Mouse (Mus musculus): ENCODE measurements at regions not wholly inside any gene's neighbourhood (a gene's known extent, or its start where the extent isn't known, plus 50 kb on each side); places are given as distances from the start of the nearest gene placed in this dataset.

DNA sequence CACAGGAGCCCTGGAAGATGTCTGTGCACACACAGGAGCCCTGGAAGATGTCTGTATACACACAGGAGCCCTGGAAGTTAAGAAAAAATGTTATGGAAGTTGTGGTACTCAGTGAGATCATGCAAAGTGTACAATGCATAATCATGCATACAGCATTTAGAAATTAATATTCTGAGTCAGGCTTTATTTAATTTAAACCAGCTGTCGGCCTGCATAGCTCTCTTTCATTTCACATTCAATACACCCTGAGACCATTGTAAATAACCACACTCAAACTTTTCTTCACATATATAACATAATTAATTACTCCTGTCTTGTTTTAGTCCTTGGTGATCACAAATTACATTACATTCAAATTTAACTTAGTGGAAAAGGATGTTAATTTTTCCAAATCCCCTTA lies 190.4 kb downstream of the Thbs2 start:
- ATAC-seq (replicated peaks; ENCODE audit: low FRiP score, low TSS enrichment, low read depth) (no peak), DNase-seq (ENCODE audit: low spot score) (no peak)
- no peak overlapping the region for H3K4me3 ChIP-seq (ENCODE audit: low read depth, low read length)
- 44% methylated on average over 1 of the region's 1 CpGs for WGBS
- H3K27ac ChIP-seq (ENCODE audit: low read depth), result no peak overlapping the region
- H3K9ac ChIP-seq (ENCODE audit: low read length), result no peak overlapping the region
- no peak overlapping the region for H3K4me2 ChIP-seq (ENCODE audit: low read length)
- no peaks in the 10 kb centered on the region for H3K27me3 ChIP-seq (replicated peaks; ENCODE audit: control insufficient read depth, insufficient read depth, low read length)
- no peaks in the 10 kb centered on the region for H3K9me3 ChIP-seq (ENCODE audit: control insufficient read depth, low read length)
- no peaks in the 10 kb centered on the region for H3K36me3 ChIP-seq (ENCODE audit: control insufficient read depth, insufficient read depth, low read length)
- no peaks in the 10 kb centered on the region for H3K4me1 ChIP-seq (replicated peaks; ENCODE audit: control insufficient read depth, insufficient read depth, low read length)

DNA sequence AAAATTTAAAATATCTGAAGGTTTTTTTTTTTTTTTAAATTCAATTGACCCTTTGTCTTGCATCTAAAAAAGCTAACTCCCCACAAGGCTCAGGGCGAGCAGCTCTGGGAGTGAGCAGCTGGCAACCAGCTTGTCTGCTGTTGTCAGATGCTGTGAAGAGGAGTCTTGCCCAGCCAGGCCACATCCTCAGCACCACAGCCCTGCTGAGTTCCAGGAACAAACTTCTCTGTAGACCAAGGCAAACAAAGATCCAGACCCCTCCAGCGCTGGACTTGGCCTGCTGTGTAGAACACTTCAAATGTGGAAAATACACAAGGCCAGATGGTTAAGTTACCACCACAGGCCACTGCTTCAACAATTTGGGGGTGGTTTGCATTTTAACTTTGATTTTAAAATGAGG lies 192.7 kb downstream of the Thbs2 start:
- H3K36me3 ChIP-seq (ENCODE audit: control insufficient read depth, insufficient read depth, low read length), result no peaks in the 10 kb centered on the region
- ATAC-seq (replicated peaks; ENCODE audit: low FRiP score, low TSS enrichment, low read depth), result no peak
- no peak overlapping the region for H3K9ac ChIP-seq (ENCODE audit: low read length)
- no peak overlapping the region for H3K4me3 ChIP-seq (ENCODE audit: low read depth, low read length)
- no peaks in the 10 kb centered on the region for H3K9me3 ChIP-seq (ENCODE audit: control insufficient read depth, low read length)
- no peak overlapping the region for H3K4me2 ChIP-seq (ENCODE audit: low read length)
- no peak for DNase-seq (ENCODE audit: low spot score)
- H3K4me1 ChIP-seq (replicated peaks; ENCODE audit: control insufficient read depth, insufficient read depth, low read length), result peaks cover 8% of the 10 kb centered on the region; the same call in 1 of the 2 replicates
- 88% methylated on average over 2 of the region's 2 CpGs for WGBS
- H3K27me3 ChIP-seq (replicated peaks; ENCODE audit: control insufficient read depth, insufficient read depth, low read length), result no peaks in the 10 kb centered on the region
- no peak overlapping the region for H3K27ac ChIP-seq (ENCODE audit: low read depth)

DNA sequence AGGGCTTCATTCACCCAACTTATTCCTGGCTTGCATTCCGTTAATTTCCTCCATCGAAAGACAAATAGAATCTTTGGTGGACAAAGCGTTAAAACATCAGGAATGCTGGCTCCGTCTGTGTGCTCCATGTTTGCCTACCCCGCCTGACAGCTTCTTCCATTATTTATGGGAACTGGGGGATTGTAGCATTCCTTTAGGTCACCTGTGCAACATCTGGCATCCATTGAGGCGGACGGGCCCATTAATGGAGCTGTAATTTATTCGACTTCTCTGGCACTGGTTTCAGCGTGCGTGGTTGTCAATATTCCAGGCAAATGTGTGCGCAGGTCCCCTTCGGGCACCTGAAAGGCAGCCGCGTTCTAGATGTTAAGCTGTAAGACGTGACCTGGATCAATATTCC lies 196.9 kb downstream of the Thbs2 start:
- ATAC-seq (replicated peaks; ENCODE audit: low FRiP score, low TSS enrichment, low read depth), result no peak
- 36% methylated on average over 15 of the region's 15 CpGs for WGBS
- Histone ChIP-seq H3K36me3 (ENCODE audit: control insufficient read depth, insufficient read depth, low read length) (no peaks in the 10 kb centered on the region), H3K9ac (ENCODE audit: low read length) (no peak overlapping the region), H3K9me3 (ENCODE audit: control insufficient read depth, low read length) (no peaks in the 10 kb centered on the region), H3K27ac (ENCODE audit: low read depth) (no peak overlapping the region), H3K4me1 (replicated peaks; ENCODE audit: control insufficient read depth, insufficient read depth, low read length) (peaks cover 8% of the 10 kb centered on the region; the same call in 1 of the 2 replicates), H3K4me2 (ENCODE audit: low read length) (no peak overlapping the region; the same call in 1 of the 2 replicates), H3K4me3 (ENCODE audit: low read depth, low read length) (no peak overlapping the region), H3K27me3 (replicated peaks; ENCODE audit: control insufficient read depth, insufficient read depth, low read length) (no peaks in the 10 kb centered on the region)
- DNase-seq (ENCODE audit: low spot score), result no peak

DNA sequence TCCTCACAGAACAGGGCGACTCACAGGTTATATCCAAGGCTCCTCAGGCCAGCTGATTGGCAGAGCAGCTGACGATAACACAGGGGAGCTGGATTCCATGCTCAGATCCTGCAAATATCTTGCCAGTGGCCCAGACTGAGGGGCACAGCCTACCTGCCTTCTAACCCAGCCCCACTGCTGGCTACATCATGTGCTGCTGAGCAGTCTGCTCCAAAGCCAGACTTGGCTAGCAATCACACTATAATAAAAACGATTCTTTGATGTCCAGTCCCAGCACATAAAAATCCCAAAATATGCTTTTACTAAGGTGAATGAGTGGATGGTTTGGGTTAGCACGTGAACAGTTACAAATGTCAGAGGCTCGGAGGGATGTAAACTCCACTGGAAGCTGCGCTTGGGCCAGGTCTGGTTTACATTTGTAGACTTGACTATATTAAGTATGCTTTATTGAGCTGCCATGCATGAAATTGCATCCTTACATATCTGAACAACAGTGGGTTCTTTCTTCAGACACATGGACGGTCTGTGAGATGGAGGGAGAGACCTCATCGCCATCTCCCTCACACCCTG lies 200.2 kb downstream of the Thbs2 start:
- H3K4me1 ChIP-seq (replicated peaks; ENCODE audit: control insufficient read depth, insufficient read depth, low read length), result peaks cover 8% of the 10 kb centered on the region; the same call in 1 of the 2 replicates
- H3K9me3 ChIP-seq (ENCODE audit: control insufficient read depth, low read length), result no peaks in the 10 kb centered on the region
- no peaks in the 10 kb centered on the region for H3K36me3 ChIP-seq (ENCODE audit: control insufficient read depth, insufficient read depth, low read length)
- WGBS, result 61% methylated on average over 8 of the region's 8 CpGs
- no peak overlapping the region for H3K27ac ChIP-seq (ENCODE audit: low read depth)
- no peak overlapping the region for H3K4me2 ChIP-seq (ENCODE audit: low read length)
- no peak for ATAC-seq (replicated peaks; ENCODE audit: low FRiP score, low TSS enrichment, low read depth)
- H3K9ac ChIP-seq (ENCODE audit: low read length), result no peak overlapping the region
- no peak overlapping the region for H3K4me3 ChIP-seq (ENCODE audit: low read depth, low read length)
- no peaks in the 10 kb centered on the region for H3K27me3 ChIP-seq (replicated peaks; ENCODE audit: control insufficient read depth, insufficient read depth, low read length)
- DNase-seq (ENCODE audit: low spot score), result no peak

DNA sequence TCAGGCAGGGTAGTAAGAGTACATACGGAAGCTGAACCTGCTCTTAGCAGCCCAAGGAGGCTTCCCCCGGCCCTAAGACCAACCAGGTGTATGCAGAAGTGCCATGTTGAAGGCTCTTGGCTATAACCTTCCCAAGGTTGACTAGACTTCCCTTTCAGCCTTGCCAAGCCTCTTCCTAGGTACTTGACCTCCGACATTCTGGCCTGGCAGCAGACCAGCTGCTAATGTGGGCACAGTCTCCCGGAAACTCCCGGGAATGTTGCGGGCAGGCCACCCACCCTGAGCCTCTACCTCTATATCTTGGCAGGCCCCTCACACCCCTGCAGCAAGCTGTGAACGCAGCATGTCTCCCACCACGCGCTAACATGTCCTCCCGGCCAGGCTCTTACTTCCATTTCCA lies 201.1 kb downstream of the Thbs2 start:
- 78% methylated on average over 10 of the region's 10 CpGs for WGBS

DNA sequence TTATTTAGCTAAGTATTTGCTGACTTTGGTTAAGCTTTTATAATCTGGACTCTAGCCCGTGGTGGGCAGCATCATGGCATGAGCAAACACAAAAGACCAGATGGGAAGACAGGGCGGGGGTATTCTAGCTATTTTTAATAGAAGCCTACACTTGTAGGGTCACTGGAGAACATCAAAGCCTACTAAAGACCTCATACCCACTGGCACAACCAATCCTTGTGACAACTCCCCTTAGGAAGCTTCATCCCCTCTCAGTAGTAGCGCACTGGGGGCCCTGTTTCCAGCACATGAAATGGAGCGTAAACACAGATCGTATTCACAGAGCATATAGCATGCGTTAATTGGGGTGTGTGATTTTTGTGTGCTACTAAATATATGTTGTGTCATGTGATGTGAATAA lies 202.4 kb downstream of the Smoc2 start:
- no peak overlapping the region for H3K9ac ChIP-seq (ENCODE audit: low read length)
- no peak overlapping the region for H3K4me2 ChIP-seq (ENCODE audit: low read length)
- peaks cover 3% of the 10 kb centered on the region; the same call in 1 of the 2 replicates for H3K9me3 ChIP-seq (ENCODE audit: control insufficient read depth, low read length)
- H3K27ac ChIP-seq (ENCODE audit: low read depth), result no peak overlapping the region
- no peak for ATAC-seq (replicated peaks; ENCODE audit: low FRiP score, low TSS enrichment, low read depth)
- H3K27me3 ChIP-seq (replicated peaks; ENCODE audit: control insufficient read depth, insufficient read depth, low read length), result no peaks in the 10 kb centered on the region
- no peaks in the 10 kb centered on the region for H3K36me3 ChIP-seq (ENCODE audit: control insufficient read depth, insufficient read depth, low read length)
- H3K4me3 ChIP-seq (ENCODE audit: low read depth, low read length), result no peak overlapping the region
- DNase-seq (ENCODE audit: low spot score), result no peak
- H3K4me1 ChIP-seq (replicated peaks; ENCODE audit: control insufficient read depth, insufficient read depth, low read length), result peaks cover under 1% of the 10 kb centered on the region; the same call in 1 of the 2 replicates
- 91% methylated on average over 6 of the region's 6 CpGs for WGBS

More for the DNA sequence above, 201.1 kb downstream of the Thbs2 start:
- no peak overlapping the region for H3K4me2 ChIP-seq (ENCODE audit: low read length)
- H3K9me3 ChIP-seq (ENCODE audit: control insufficient read depth, low read length), result no peaks in the 10 kb centered on the region
- no peaks in the 10 kb centered on the region for H3K27me3 ChIP-seq (replicated peaks; ENCODE audit: control insufficient read depth, insufficient read depth, low read length)
- no peak overlapping the region for H3K9ac ChIP-seq (ENCODE audit: low read length)
- no peak for DNase-seq (ENCODE audit: low spot score)
- no peaks in the 10 kb centered on the region for H3K36me3 ChIP-seq (ENCODE audit: control insufficient read depth, insufficient read depth, low read length)
- H3K27ac ChIP-seq (ENCODE audit: low read depth), result no peak overlapping the region
- no peak overlapping the region for H3K4me3 ChIP-seq (ENCODE audit: low read depth, low read length)
- H3K4me1 ChIP-seq (replicated peaks; ENCODE audit: control insufficient read depth, insufficient read depth, low read length), result peaks cover 8% of the 10 kb centered on the region; the same call in 1 of the 2 replicates
- no peak for ATAC-seq (replicated peaks; ENCODE audit: low FRiP score, low TSS enrichment, low read depth)

DNA sequence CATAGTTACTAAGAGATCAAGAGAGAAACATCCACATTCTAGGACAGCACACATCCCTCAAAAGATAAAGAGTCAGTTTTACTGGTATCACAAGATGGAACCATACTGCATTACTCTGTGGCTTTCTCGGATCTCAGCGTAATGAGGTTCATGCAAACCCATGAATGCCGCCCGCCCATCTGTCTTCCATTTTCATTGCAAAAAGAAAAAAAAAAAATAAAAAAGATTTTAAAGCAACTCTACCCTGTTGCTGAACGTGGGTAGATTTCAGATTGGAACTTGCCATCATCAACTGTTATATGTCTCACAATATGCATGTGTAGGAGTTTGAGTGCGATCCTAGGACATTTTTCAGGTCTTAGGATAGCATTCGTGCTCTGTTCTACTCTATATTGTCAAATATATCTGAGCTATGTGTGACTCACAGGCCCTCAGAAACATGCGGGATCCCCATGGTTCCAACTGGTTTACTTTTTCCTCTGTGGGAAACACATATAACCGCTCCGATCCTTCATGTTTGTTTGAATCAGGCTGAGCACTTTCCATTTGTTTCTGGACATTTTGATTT lies 199.7 kb downstream of the Smoc2 start:
- Histone ChIP-seq H3K4me2 (ENCODE audit: low read length) (no peak overlapping the region), H3K27ac (ENCODE audit: low read depth) (no peak overlapping the region), H3K36me3 (ENCODE audit: control insufficient read depth, insufficient read depth, low read length) (no peaks in the 10 kb centered on the region), H3K9me3 (ENCODE audit: control insufficient read depth, low read length) (peaks cover 3% of the 10 kb centered on the region; the same call in 1 of the 2 replicates), H3K27me3 (replicated peaks; ENCODE audit: control insufficient read depth, insufficient read depth, low read length) (no peaks in the 10 kb centered on the region), H3K4me3 (ENCODE audit: low read depth, low read length) (no peak overlapping the region), H3K9ac (ENCODE audit: low read length) (no peak overlapping the region), H3K4me1 (replicated peaks; ENCODE audit: control insufficient read depth, insufficient read depth, low read length) (peaks cover 20% of the 10 kb centered on the region)
- ATAC-seq (replicated peaks; ENCODE audit: low FRiP score, low TSS enrichment, low read depth) (no peak), DNase-seq (ENCODE audit: low spot score) (no peak)
- WGBS, result 71% methylated on average over 10 of the region's 10 CpGs

DNA sequence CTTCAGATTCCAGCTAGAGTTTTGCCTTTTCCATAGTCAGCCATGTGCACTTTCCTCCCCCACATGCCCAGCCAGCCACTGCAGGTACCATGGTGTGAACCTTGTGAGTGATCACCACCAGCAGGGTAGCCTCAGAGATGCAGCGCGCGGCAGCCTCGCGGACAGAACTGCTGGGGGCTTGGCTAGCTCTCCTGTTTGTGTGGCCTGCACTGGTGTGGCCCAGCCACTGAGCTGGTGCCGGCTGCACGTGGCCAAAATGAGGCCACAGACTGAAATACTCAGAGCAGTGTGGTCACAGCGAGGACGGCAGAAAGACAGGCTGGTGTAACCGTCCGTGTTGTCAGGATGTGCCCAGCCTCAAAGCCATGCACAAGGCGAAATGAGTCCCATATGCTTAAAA lies 197.4 kb downstream of the Smoc2 start:
- Histone ChIP-seq H3K27ac (ENCODE audit: low read depth) (peak overlapping the region; percentile 71; the same call in 1 of the 2 replicates), H3K36me3 (ENCODE audit: control insufficient read depth, insufficient read depth, low read length) (no peaks in the 10 kb centered on the region), H3K9me3 (ENCODE audit: control insufficient read depth, low read length) (no peaks in the 10 kb centered on the region), H3K4me2 (ENCODE audit: low read length) (no peak overlapping the region), H3K4me1 (replicated peaks; ENCODE audit: control insufficient read depth, insufficient read depth, low read length) (peaks cover 20% of the 10 kb centered on the region), H3K9ac (ENCODE audit: low read length) (no peak overlapping the region), H3K27me3 (replicated peaks; ENCODE audit: control insufficient read depth, insufficient read depth, low read length) (no peaks in the 10 kb centered on the region), H3K4me3 (ENCODE audit: low read depth, low read length) (no peak overlapping the region)
- WGBS, result 72% methylated on average over 12 of the region's 12 CpGs
- ATAC-seq (replicated peaks; ENCODE audit: low FRiP score, low TSS enrichment, low read depth) (no peak), DNase-seq (ENCODE audit: low spot score) (peak; percentile 49)
